ENCODE assay signal across 8 mouse cellular contexts in the genomic region with DNA sequence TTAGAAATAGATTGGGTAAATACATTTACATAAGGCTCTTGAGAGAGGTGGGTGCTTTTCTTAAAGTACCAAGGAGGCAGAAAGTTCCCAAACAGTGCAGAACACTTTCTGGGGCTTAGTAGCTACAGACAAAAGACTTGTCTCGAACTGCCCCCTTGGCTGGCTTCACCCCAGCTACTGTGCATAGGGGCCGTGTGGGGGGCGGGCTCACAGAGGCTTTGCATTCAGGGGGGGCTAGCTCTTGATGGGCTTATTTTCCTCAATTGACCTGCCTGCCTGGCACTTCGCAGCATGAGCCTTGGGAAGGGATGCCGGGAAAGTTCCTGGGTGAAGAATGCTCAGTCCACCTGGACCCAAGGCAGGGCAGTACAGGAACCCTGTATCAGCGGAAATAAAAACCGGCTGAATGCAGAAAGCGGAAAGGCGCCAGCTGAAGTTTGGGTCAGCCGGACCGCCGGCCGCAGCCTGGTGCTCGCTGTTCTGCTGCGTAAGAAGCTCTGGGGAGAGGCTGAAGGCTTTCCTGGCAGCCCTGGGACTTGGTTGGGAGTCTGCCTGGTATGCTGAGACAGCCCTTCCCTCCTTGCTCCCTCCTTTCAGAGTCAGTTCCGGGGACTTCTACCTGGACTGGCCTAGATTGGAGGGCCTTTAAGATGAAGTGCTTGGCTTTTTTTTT.
DNase-seq lines count a peak whose midpoint lies in the region; ATAC-seq lines count a peak whose summit lies in the region.

No protein-coding gene starts in this region.

- 0 out of 4 replicates have a peak, but pooled peaks cover 0 to 4% of the 10 kb centered on the region in 2 experiments for H3K4me1 ChIP-seq in heart, embryonic 14.5 days (ENCODE audit: control insufficient read depth in 2 of 2, insufficient read depth in 2 of 2, low read length in 2 of 2)
- H3K4me1 ChIP-seq in embryonic facial prominence, embryonic 10.5 days = peaks cover 26% of the 10 kb centered on the region
- H3K4me1 ChIP-seq in hindbrain, embryonic 15.5 days (replicated peaks) = peaks cover 10% of the 10 kb centered on the region; the same call in 1 of the 2 replicates
- no peaks in the 10 kb centered on the region for H3K4me1 ChIP-seq in midbrain, embryonic 15.5 days
- 0 out of 2 replicates have a peak, but pooled peaks cover 2% of the 10 kb centered on the region for H3K4me1 ChIP-seq in intestine, embryonic 16.5 days (ENCODE audit: control insufficient read depth, insufficient read depth, low read length)

- 48% methylated on average over 16 of the region's 16 CpGs for WGBS in heart, embryonic 14.5 days
- 27% methylated on average over 16 of the region's 16 CpGs for WGBS in embryonic facial prominence, embryonic 10.5 days
- 22% methylated on average over 16 of the region's 16 CpGs for WGBS in hindbrain, embryonic 15.5 days
- 27% methylated on average over 16 of the region's 16 CpGs for WGBS in midbrain, embryonic 15.5 days
- 61% methylated on average over 16 of the region's 16 CpGs for WGBS in intestine, embryonic 16.5 days

- no peak overlapping the region for H3K4me3 ChIP-seq in heart, embryonic 14.5 days (ENCODE audit: control insufficient read depth in 1 of 2, insufficient read depth in 1 of 2, low read depth in 1 of 2, low read length in 2 of 2)
- peak overlapping the region; percentile 30; the same call in 1 of the 2 replicates for H3K4me3 ChIP-seq in embryonic facial prominence, embryonic 10.5 days
- no peak overlapping the region for H3K4me3 ChIP-seq in hindbrain, embryonic 15.5 days
- no peak overlapping the region for H3K4me3 ChIP-seq in midbrain, embryonic 15.5 days
- H3K4me3 ChIP-seq in intestine, embryonic 16.5 days (ENCODE audit: low read length) = no peak overlapping the region

- no peak overlapping the region for H3K27ac ChIP-seq in heart, embryonic 14.5 days (replicated peaks in 1 of 2; ENCODE audit: control insufficient read depth in 1 of 2, insufficient read depth in 1 of 2, low read depth in 2 of 2, low read length in 2 of 2)
- peak overlapping the region; percentile 57 for H3K27ac ChIP-seq in embryonic facial prominence, embryonic 10.5 days (replicated peaks)
- H3K27ac ChIP-seq in hindbrain, embryonic 15.5 days (replicated peaks) = no peak overlapping the region
- no peak overlapping the region for H3K27ac ChIP-seq in midbrain, embryonic 15.5 days
- H3K27ac ChIP-seq in intestine, embryonic 16.5 days (ENCODE audit: low read length) = no peak overlapping the region

- no peak for ATAC-seq in heart, embryonic 14.5 days (ENCODE audit: insufficient number of reproducible peaks, insufficient read depth, low FRiP score, low read depth)
- no peak for ATAC-seq in hindbrain, embryonic 15.5 days (ENCODE audit: low FRiP score, low read depth)
- 0 out of 2 replicates have a peak, but pooled peaks have one; percentile 14 for ATAC-seq in midbrain, embryonic 15.5 days (replicated peaks)
- ATAC-seq in intestine, embryonic 16.5 days = no peak
- no peak for ATAC-seq in granulocyte monocyte progenitor cell, adult 5-6 weeks (replicated peaks; ENCODE audit: poor library complexity, severe bottlenecking)

- H3K9ac ChIP-seq in heart, embryonic 14.5 days (ENCODE audit: low read length) = no peak overlapping the region; the same call in 1 of the 2 replicates
- H3K9ac ChIP-seq in hindbrain, embryonic 15.5 days = 0 out of 2 replicates have a peak overlapping the region, but pooled peaks have one; percentile 0
- no peak overlapping the region for H3K9ac ChIP-seq in midbrain, embryonic 15.5 days
- no peak overlapping the region for H3K9ac ChIP-seq in intestine, embryonic 16.5 days (ENCODE audit: low read depth, low read length)

- peak overlapping the region; percentile 31; the same call in 1 of the 2 replicates for H3K4me2 ChIP-seq in heart, embryonic 14.5 days (ENCODE audit: low read length)
- peak overlapping the region; percentile 33 for H3K4me2 ChIP-seq in hindbrain, embryonic 15.5 days
- peak overlapping the region; percentile 30 for H3K4me2 ChIP-seq in midbrain, embryonic 15.5 days
- no peak overlapping the region for H3K4me2 ChIP-seq in intestine, embryonic 16.5 days (ENCODE audit: low read depth, low read length)

- H3K9me3 ChIP-seq in heart, embryonic 14.5 days (ENCODE audit: control insufficient read depth, low read length) = peaks cover 9% of the 10 kb centered on the region
- 0 out of 2 replicates have a peak, but pooled peaks cover 9% of the 10 kb centered on the region for H3K9me3 ChIP-seq in embryonic facial prominence, embryonic 10.5 days
- no peaks in the 10 kb centered on the region for H3K9me3 ChIP-seq in hindbrain, embryonic 15.5 days
- no peaks in the 10 kb centered on the region for H3K9me3 ChIP-seq in midbrain, embryonic 15.5 days
- H3K9me3 ChIP-seq in intestine, embryonic 16.5 days (ENCODE audit: control insufficient read depth, low read length) = no peaks in the 10 kb centered on the region

- DNase-seq in heart, adult 9 months (ENCODE audit: low spot score in 2 of 2) = no peak
- peak; percentile 21 for DNase-seq in embryonic facial prominence, embryonic 10.5 days (ENCODE audit: low spot score)
- no peak for DNase-seq in ovary, adult 18-20 months (ENCODE audit: low spot score)

- no peaks in the 10 kb centered on the region for H3K36me3 ChIP-seq in heart, embryonic 14.5 days (ENCODE audit: control insufficient read depth, insufficient read depth, low read length)
- H3K36me3 ChIP-seq in embryonic facial prominence, embryonic 10.5 days (replicated peaks) = no peaks in the 10 kb centered on the region
- H3K36me3 ChIP-seq in hindbrain, embryonic 15.5 days = no peaks in the 10 kb centered on the region
- H3K36me3 ChIP-seq in midbrain, embryonic 15.5 days (replicated peaks) = no peaks in the 10 kb centered on the region
- no peaks in the 10 kb centered on the region for H3K36me3 ChIP-seq in intestine, embryonic 16.5 days (ENCODE audit: control insufficient read depth, insufficient read depth, low read length)

- H3K27me3 ChIP-seq in heart, embryonic 14.5 days (ENCODE audit: control insufficient read depth, insufficient read depth, low read length) = no peaks in the 10 kb centered on the region
- no peaks in the 10 kb centered on the region for H3K27me3 ChIP-seq in embryonic facial prominence, embryonic 10.5 days (replicated peaks; ENCODE audit: low read depth, poor library complexity, severe bottlenecking)
- no peaks in the 10 kb centered on the region for H3K27me3 ChIP-seq in hindbrain, embryonic 15.5 days
- H3K27me3 ChIP-seq in midbrain, embryonic 15.5 days (replicated peaks) = 0 out of 2 replicates have a peak, but pooled peaks cover 2% of the 10 kb centered on the region
- no peaks in the 10 kb centered on the region for H3K27me3 ChIP-seq in intestine, embryonic 16.5 days (replicated peaks; ENCODE audit: control insufficient read depth, insufficient read depth, low read length)
